Mouse (Mus musculus): ENCODE measurements at regions not wholly inside any gene's neighbourhood (a gene's known extent, or its start where the extent isn't known, plus 50 kb on each side); places are given as distances from the start of the nearest gene placed in this dataset.

GRCm38 (mm10) chr7:73655787-73656423 lies 84.2 kb upstream of the Fam174b start:
- H3K79me2 ChIP-seq (replicated peaks; ENCODE audit: control insufficient read depth, extremely low read depth, insufficient read depth, poor library complexity, severe bottlenecking), result no peaks in the 10 kb centered on the region
- no peak overlapping the region for H3K4me3 ChIP-seq (replicated peaks in 1 of 3; ENCODE audit: low read depth in 2 of 3, low read length in 2 of 3, poor library complexity in 1 of 3)
- peaks cover 43% of the 10 kb centered on the region for H3K27me3 ChIP-seq (replicated peaks)
- dilution Hi-C loops (cut with MboI; ENCODE audit: extremely low pct_ligation_motif_present, extremely low pct_unique_long_range_greater_than_20kb, low sequenced_read_pairs) (no loop called here), in situ Hi-C loops (cut with MboI; ENCODE audit: low pct_ligation_motif_present, low pct_unique_long_range_greater_than_20kb, low sequenced_read_pairs) (loop anchor here (10.0 to 25.0 kb wide), 3 partner anchors 106 to 699 kb away; partner anchors contain the start of gene St8sia2)
- H3K36me3 ChIP-seq (replicated peaks in 1 of 2; ENCODE audit: control insufficient read depth in 1 of 2, insufficient read depth in 1 of 2, low read length in 1 of 2), result no peaks in the 10 kb centered on the region
- no peaks in the 10 kb centered on the region for H3K9me3 ChIP-seq (replicated peaks; ENCODE audit: low read length)
- H3K4me2 ChIP-seq (ENCODE audit: insufficient read depth, low read depth, poor library complexity, severe bottlenecking), result peak overlapping the region; percentile 68
- no peak overlapping the region for H3K27ac ChIP-seq (ENCODE audit: insufficient read depth, low read depth)
- peak; percentile 69 for DNase-seq (ENCODE audit: extremely low read depth)
- H3K4me1 ChIP-seq (ENCODE audit: control insufficient read depth in 1 of 2, insufficient read depth in 2 of 2), result peaks cover 2 to 13% of the 10 kb centered on the region in 2 experiments; a peak in 3 of 4 replicates
- no peak for TF ChIP-seq USF1 (IDR thresholded peaks at IDR 0.05; ENCODE audit: low read depth, low read length)
- TF ChIP-seq RAD21 (IDR thresholded peaks at IDR 0.05; ENCODE audit: low read depth, low read length), result peak; percentile 89
- peak; percentile 58 to 89; a peak in 3 of 4 replicates for TF ChIP-seq CTCF (conservative IDR thresholded peaks at IDR 0.05 in 1 of 2, IDR thresholded peaks at IDR 0.05 in 1 of 2; ENCODE audit: low read depth in 2 of 2, low read length in 2 of 2)
- TF ChIP-seq SMC3 (IDR thresholded peaks at IDR 0.05; ENCODE audit: low read depth, low read length), result peak; percentile 72
- TF ChIP-seq ELF1 (IDR thresholded peaks at IDR 0.05; ENCODE audit: low read depth, low read length), result no peak
- H3K9ac ChIP-seq (ENCODE audit: insufficient read depth, low read depth), result no peak overlapping the region

GRCm38 (mm10) chr7:73654193-73654871 lies 85.8 kb upstream of the Fam174b start:
- Histone ChIP-seq H3K9me3 (replicated peaks; ENCODE audit: low read length) (peaks cover 3% of the 10 kb centered on the region), H3K27ac (ENCODE audit: insufficient read depth, low read depth) (no peak overlapping the region), H3K27me3 (replicated peaks) (peaks cover 31% of the 10 kb centered on the region), H3K4me2 (ENCODE audit: insufficient read depth, low read depth, poor library complexity, severe bottlenecking) (no peak overlapping the region; the same call in 1 of the 2 replicates), H3K79me2 (replicated peaks; ENCODE audit: control insufficient read depth, extremely low read depth, insufficient read depth, poor library complexity, severe bottlenecking) (no peaks in the 10 kb centered on the region), H3K4me3 (replicated peaks in 1 of 3; ENCODE audit: low read depth in 2 of 3, low read length in 2 of 3, poor library complexity in 1 of 3) (no peak overlapping the region), H3K4me1 (ENCODE audit: control insufficient read depth in 1 of 2, insufficient read depth in 2 of 2) (peaks cover 2 to 13% of the 10 kb centered on the region in 2 experiments; a peak in 3 of 4 replicates), H3K9ac (ENCODE audit: insufficient read depth, low read depth) (no peak overlapping the region), H3K36me3 (replicated peaks in 1 of 2; ENCODE audit: control insufficient read depth in 1 of 2, insufficient read depth in 1 of 2, low read length in 1 of 2) (no peaks in the 10 kb centered on the region)
- peak; percentile 65 for DNase-seq (ENCODE audit: extremely low read depth)
- TF ChIP-seq RAD21 (IDR thresholded peaks at IDR 0.05; ENCODE audit: low read depth, low read length) (peak; percentile 67), ZKSCAN1 (IDR thresholded peaks at IDR 0.05; ENCODE audit: borderline replicate concordance, low read depth, low read length) (no peak), CTCF (conservative IDR thresholded peaks at IDR 0.05 in 1 of 2, IDR thresholded peaks at IDR 0.05 in 1 of 2; ENCODE audit: low read depth in 2 of 2, low read length in 2 of 2) (peak; percentile 85 to 95), IRF4 (IDR thresholded peaks at IDR 0.05; ENCODE audit: low read depth, low read length) (0 out of 2 replicates have a peak, but pooled peaks have one; percentile 11), ZNF384 (IDR thresholded peaks at IDR 0.05; ENCODE audit: low read depth, low read length) (peak; percentile 68; the same call in 1 of the 2 replicates), SMC3 (IDR thresholded peaks at IDR 0.05; ENCODE audit: low read depth, low read length) (peak; percentile 53), RCOR1 (conservative IDR thresholded peaks at IDR 0.05; ENCODE audit: low read depth, low read length) (no peak)
- dilution Hi-C loops (cut with MboI; ENCODE audit: extremely low pct_ligation_motif_present, extremely low pct_unique_long_range_greater_than_20kb, low sequenced_read_pairs) (no loop called here), in situ Hi-C loops (cut with MboI; ENCODE audit: low pct_ligation_motif_present, low pct_unique_long_range_greater_than_20kb, low sequenced_read_pairs) (loop anchor here (10.0 to 25.0 kb wide), 3 partner anchors 108 to 700 kb away; partner anchors contain the start of gene St8sia2)

- in situ Hi-C loops (cut with MboI; ENCODE audit: low pct_ligation_motif_present, low pct_unique_long_range_greater_than_20kb, low sequenced_read_pairs), result loop anchor here (10.0 to 25.0 kb wide), 3 partner anchors 111 to 704 kb away; partner anchors contain the start of gene St8sia2
- Histone ChIP-seq H3K27ac (ENCODE audit: insufficient read depth, low read depth) (no peak overlapping the region), H3K79me2 (replicated peaks; ENCODE audit: control insufficient read depth, extremely low read depth, insufficient read depth, poor library complexity, severe bottlenecking) (no peaks in the 10 kb centered on the region), H3K4me1 (ENCODE audit: control insufficient read depth in 1 of 2, insufficient read depth in 2 of 2) (peaks cover 5 to 16% of the 10 kb centered on the region in 2 experiments; a peak in 3 of 4 replicates), H3K9ac (ENCODE audit: insufficient read depth, low read depth) (no peak overlapping the region), H3K36me3 (replicated peaks in 1 of 2; ENCODE audit: control insufficient read depth in 1 of 2, insufficient read depth in 1 of 2, low read length in 1 of 2) (no peaks in the 10 kb centered on the region), H3K4me2 (ENCODE audit: insufficient read depth, low read depth, poor library complexity, severe bottlenecking) (no peak overlapping the region), H3K9me3 (replicated peaks; ENCODE audit: low read length) (peaks cover 3% of the 10 kb centered on the region), H3K27me3 (replicated peaks) (peaks cover 10% of the 10 kb centered on the region), H3K4me3 (replicated peaks in 1 of 3; ENCODE audit: low read depth in 2 of 3, low read length in 2 of 3, poor library complexity in 1 of 3) (no peak overlapping the region)
- dilution Hi-C loops (cut with MboI; ENCODE audit: extremely low pct_ligation_motif_present, extremely low pct_unique_long_range_greater_than_20kb, low sequenced_read_pairs), result no loop called here
- TF ChIP-seq IRF4 (IDR thresholded peaks at IDR 0.05; ENCODE audit: low read depth, low read length), result no peak
- TF ChIP-seq JUN (IDR thresholded peaks at IDR 0.05; ENCODE audit: insufficient read depth, low read depth, low read length), result no peak
- no peak for TF ChIP-seq TBP (conservative IDR thresholded peaks at IDR 0.05; ENCODE audit: low read depth, low read length)
- TF ChIP-seq UBTF (IDR thresholded peaks at IDR 0.05; ENCODE audit: low read depth, low read length), result no peak
- TF ChIP-seq ZKSCAN1 (IDR thresholded peaks at IDR 0.05; ENCODE audit: borderline replicate concordance, low read depth, low read length), result no peak
- TF ChIP-seq RAD21 (IDR thresholded peaks at IDR 0.05; ENCODE audit: low read depth, low read length), result no peak
- TF ChIP-seq ZNF384 (IDR thresholded peaks at IDR 0.05; ENCODE audit: low read depth, low read length), result no peak
- TF ChIP-seq MXI1 (IDR thresholded peaks at IDR 0.05; ENCODE audit: low read depth, low read length), result no peak
- no peak for TF ChIP-seq SIN3A (IDR thresholded peaks at IDR 0.05; ENCODE audit: low read length)
- no peak for TF ChIP-seq SMC3 (IDR thresholded peaks at IDR 0.05; ENCODE audit: low read depth, low read length)
- no peak for TF ChIP-seq E2F4 (IDR thresholded peaks at IDR 0.05; ENCODE audit: insufficient replicate concordance, low read depth, low read length)
- TF ChIP-seq POLR2AphosphoS2 (IDR thresholded peaks at IDR 0.05; ENCODE audit: low read depth, low read length), result no peak
- no peak for DNase-seq (ENCODE audit: extremely low read depth)
These were observed 89.2 kb upstream of the Fam174b start for GRCm38 (mm10) chr7:73650909-73651308.

All from CH12.LX (cell line).